Mouse (Mus musculus): ENCODE results near the gene Spib.

The Spib gene

DNA sequence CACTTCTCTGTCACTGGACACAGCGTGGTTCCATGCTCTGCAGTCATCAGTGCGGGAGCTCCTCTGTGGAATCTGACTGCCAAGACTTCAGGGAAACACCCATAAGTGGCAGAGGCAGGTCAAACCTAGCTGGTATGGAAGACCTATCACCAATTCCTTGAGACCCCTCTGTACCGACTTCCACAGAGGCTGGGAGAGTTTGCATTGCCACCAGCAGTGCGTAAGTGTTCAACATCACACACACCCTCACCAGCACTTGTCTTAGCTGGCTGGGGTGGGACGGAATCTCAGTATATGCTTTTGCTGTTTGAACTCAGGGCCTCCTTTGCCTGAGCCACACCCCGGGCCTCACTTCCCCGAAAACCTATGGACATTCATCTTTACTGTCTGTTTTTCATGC is 43.9 kb downstream of the Spib start:
- no peak for DNase-seq (ENCODE audit: low spot score in 2 of 2)

DNA sequence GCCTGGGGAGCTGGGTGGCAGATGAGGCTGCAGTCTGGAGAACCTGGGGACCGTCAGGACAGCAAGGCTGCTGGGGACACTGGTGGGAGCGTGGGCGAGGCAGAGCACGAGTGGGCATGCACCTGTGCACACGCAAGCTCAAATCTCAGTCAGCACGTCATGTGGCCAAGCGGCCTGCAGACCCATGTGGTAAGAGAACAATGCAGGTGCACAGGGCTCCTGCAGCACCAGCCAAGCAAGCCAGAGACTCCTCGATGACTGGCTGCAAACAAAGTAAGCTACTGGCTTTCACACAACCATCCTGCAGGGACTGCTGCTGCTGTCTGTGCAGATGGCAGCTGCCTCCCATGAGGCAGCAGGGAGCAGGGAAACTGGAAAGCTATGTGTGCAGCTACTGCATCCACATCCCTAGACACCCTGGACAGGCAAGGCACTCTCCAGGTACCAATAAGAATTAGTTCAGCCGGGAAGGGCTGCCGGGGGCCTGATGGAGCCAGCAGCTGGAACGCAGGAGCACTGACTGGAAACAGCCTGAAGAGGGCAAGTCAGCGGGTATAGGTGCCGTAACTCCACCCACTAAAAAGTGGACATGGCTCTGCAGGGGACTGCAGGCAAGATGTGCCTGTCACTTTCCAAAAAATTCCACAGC is 44.8 kb downstream of the Spib start:
- DNase-seq (ENCODE audit: low spot score in 2 of 2) = peak in 1 of 2 experiments; percentile 18

DNA sequence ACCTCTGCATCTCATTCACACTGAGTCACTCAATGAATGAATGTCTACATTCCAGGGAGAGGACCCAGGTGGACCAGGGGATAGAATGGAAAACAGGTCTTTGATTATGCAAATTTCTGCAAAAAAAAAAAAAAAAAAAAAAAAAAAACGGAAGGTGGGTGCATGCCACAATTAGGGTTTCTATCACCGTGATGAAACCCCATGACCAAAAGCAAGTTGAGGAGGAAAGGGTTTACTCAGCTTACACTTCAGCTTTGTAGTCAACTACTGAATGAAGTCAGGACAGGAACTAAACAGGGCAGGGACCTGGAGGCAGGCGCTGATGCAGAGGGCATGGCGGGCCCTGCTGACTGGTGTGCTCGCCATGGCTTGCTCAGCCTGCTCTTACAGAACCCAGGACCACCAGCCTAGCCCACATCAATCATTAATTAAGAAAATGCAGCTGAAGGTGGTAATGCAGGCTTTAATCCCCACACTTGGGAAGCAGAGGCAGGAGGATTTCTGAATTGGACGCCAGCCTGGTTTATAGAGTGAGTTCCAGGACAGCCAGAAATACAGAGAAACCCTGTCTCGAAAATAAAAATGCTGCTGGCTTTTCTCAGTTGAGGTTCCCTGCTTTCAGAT is 46.2 kb downstream of the Spib start:
- DNase-seq (ENCODE audit: low spot score in 2 of 2) = no peak

DNA sequence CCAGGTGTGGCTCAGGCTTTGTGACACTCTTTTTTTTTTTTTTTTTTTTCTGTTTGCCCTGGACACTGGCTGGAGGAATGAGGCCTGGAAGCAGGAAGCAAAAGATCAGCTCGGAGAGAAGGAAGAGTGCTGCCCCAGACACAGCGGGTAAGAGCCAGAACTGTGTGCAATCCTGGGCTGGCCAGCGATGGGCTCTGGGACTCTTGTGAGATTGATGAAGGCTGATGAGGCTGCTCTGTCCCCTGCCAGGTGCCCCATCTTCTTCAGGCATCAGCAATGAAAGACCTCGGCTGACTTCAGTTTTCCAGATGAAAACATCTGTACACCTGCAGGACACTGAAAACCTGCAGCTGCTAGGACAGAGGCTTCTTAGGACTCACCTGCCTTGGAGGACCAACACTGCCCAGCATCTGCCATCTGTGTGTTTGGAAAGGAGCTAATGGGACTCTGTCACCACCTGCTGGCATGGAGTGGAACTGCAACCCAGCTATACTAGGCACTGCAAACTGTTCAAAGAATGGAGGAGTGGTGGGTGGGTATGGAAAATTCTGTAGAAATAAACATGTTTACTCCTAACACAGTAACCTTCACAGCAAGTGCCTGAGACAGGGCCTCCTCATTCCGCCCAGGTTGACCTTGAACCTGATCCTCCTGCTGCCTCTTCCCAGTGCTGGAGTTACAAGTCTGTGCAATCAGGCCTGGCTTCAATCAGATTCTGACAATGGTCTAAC is 46.9 kb downstream of the Spib start:
- DNase-seq (ENCODE audit: low spot score in 2 of 2) = peak; percentile 80 to 88

DNA sequence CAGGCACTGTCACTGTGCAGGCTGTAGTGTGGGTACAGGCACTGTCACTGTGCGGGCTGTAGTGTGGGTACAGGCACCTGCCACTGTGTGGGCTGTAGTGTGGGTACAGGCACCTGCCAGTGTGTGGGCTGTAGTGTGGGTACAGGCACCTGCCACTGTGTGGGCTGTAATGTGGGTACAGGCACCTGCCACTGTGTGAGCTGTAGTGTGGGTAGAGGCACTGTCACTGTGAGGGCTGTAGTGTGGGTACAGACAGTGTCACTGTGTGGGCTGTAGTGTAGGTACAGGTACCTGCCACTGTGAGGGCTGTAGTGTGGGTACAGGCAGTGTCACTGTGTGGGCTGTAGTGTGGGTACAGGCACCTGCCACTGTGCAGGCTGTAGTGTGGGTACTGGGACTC is 47.8 kb downstream of the Spib start:
- DNase-seq (ENCODE audit: low spot score in 2 of 2) = no peak

DNA sequence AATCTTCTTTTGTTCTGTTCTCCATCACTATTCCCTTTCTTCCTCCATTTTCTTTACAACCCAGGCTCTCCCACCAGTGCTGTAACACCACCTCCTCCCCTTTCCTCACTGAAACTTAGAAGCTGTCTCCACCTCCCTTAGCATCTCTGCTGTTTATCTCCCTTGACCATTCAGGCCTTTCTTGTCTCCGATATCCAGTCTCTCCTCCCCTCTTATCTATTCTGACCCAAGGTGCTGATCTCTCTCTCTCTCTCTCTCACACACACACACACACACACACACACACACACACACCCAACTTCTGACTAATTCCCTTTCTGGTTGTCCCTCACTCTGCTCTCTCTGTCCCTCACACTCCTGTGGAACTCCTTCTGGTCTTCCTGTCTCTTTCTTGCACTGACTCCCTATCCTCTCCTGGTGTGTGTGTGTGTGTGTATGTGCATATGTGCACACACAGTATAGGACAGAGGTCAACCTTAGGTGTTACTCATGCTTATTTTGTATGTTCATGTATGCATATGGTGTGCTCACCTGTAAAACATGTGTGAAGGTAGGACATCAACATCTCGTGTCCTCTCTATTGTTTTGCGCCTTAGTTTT is 48.9 kb downstream of the Spib start:
- no peak for DNase-seq (ENCODE audit: low spot score in 2 of 2)
